Mouse (Mus musculus): ENCODE results near the gene Diras1. TPM values are rescaled to one million over a fixed set of nuclear protein-coding genes. Genes with fewer than 3 reads are reported as not detected.
"Not testable (repeated sequence)": the region's sequence is repeated elsewhere in the genome, so short reads cannot be mapped to it uniquely, and the experiment has no call there.

Gene Diras1
- polyA plus RNA-seq (2015; fragmentation: Nextera tagmentation; extraction: Ambion mirVana): 13.4 and 15.0 TPM in 2 replicates

GRCm38 (mm10) chr10:81025639-81026275, at the start of gene Diras1:
Gene Diras1, minus strand, starts transcription at chr10:81025662.
- 46% methylated on average over 12 of the region's 12 CpGs for WGBS
- Histone ChIP-seq H3K4me1 (peaks cover 14% of the 10 kb centered on the region), H3K27me3 (peaks cover 43% of the 10 kb centered on the region), H3K4me2 (peak within 1 kb of the TSS; percentile 75), H3K27ac (no peak within 1 kb of the TSS), H3K9me3 (replicated peaks) (no peaks in the 10 kb centered on the region), H3K36me3 (ENCODE audit: poor library complexity, severe bottlenecking) (peaks cover 13% of the 10 kb centered on the region), H3K4me3 (peak within 1 kb of the TSS; percentile 49), H3K9ac (peak within 1 kb of the TSS; percentile 75)
- ATAC-seq: no peak; the same call in 1 of the 2 replicates

- ATAC-seq: no peak
- Histone ChIP-seq H3K4me1 (peaks cover 29% of the 10 kb centered on the region), H3K4me2 (no peak overlapping the region), H3K27me3 (no peaks in the 10 kb centered on the region), H3K36me3 (ENCODE audit: poor library complexity, severe bottlenecking) (peaks cover 58% of the 10 kb centered on the region), H3K27ac (no peak overlapping the region), H3K9ac (no peak overlapping the region), H3K4me3 (no peak overlapping the region), H3K9me3 (replicated peaks) (no peaks in the 10 kb centered on the region)
- 65% methylated on average over 7 of the region's 7 CpGs for whole genome bisulfite sequencing
These were observed 48.0 kb upstream of the Diras1 start for GRCm38 (mm10) chr10:81073464-81073863.

GRCm38 (mm10) chr10:81072290-81072689, 46.8 kb upstream of the Diras1 start:
- Histone ChIP-seq H3K9ac (peak overlapping the region; percentile 1; the same call in 1 of the 2 replicates), H3K9me3 (replicated peaks) (no peaks in the 10 kb centered on the region), H3K27me3 (no peaks in the 10 kb centered on the region), H3K4me1 (peaks cover 29% of the 10 kb centered on the region), H3K36me3 (ENCODE audit: poor library complexity, severe bottlenecking) (peaks cover 47% of the 10 kb centered on the region), H3K27ac (no peak overlapping the region), H3K4me2 (no peak overlapping the region), H3K4me3 (no peak overlapping the region)
- ATAC-seq: no peak
- WGBS: 91% methylated on average over 8 of the region's 8 CpGs

DNA sequence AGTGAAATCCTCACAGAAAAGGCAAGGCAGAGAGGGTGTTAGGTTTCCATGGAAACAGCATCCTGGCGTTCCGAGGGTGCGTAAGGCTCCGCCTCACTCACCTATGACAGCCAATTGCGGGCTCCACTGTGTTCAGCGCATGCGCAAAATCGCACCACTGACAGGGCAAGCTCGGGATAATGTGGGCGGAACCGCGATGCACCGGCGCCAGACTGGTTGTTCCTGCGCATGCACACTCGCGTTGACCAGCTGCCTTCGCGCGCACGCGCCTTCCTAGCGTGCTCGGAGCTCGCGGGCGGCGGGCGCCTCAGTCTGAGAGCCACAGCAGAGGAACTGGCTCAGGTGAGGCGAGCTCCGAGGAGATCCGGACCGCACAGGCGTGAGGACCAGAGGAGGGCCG, 44.4 kb upstream of the Diras1 start, which contains the start of gene Thop1:
TSS of gene Thop1 (plus strand) at position 200 of the 400 bp plus-strand sequence.
- Histone ChIP-seq H3K27me3 (no peaks in the 10 kb centered on the region), H3K9me3 (replicated peaks) (no peaks in the 10 kb centered on the region), H3K27ac (peak within 1 kb of the TSS; percentile 55), H3K4me2 (peak within 1 kb of the TSS; percentile 78), H3K9ac (peak within 1 kb of the TSS; percentile 91), H3K4me3 (peak within 1 kb of the TSS; percentile 70), H3K4me1 (peaks cover 29% of the 10 kb centered on the region), H3K36me3 (ENCODE audit: poor library complexity, severe bottlenecking) (peaks cover 23% of the 10 kb centered on the region)
- under 1% methylated on average over 35 of the region's 35 CpGs for WGBS
- ATAC-seq: peak; percentile 97

- Histone ChIP-seq H3K4me1 (peaks cover 29% of the 10 kb centered on the region), H3K36me3 (ENCODE audit: poor library complexity, severe bottlenecking) (peaks cover 11% of the 10 kb centered on the region), H3K9me3 (replicated peaks) (no peaks in the 10 kb centered on the region), H3K4me2 (no peak overlapping the region), H3K9ac (0 out of 2 replicates have a peak overlapping the region, but pooled peaks have one; percentile 9), H3K4me3 (no peak overlapping the region), H3K27ac (no peak overlapping the region), H3K27me3 (no peaks in the 10 kb centered on the region)
- no peak for ATAC-seq
- 75% methylated on average over 5 of the region's 5 CpGs for WGBS
These were observed 43.2 kb upstream of the Diras1 start for GRCm38 (mm10) chr10:81068706-81069105.

GRCm38 (mm10) chr10:81064519-81064918, 39.1 kb upstream of the Diras1 start:
- not testable (repeated sequence) for ATAC-seq; H3K36me3 ChIP-seq (ENCODE audit: poor library complexity, severe bottlenecking); H3K27me3 ChIP-seq; H3K4me3 ChIP-seq; H3K4me1 ChIP-seq; H3K9me3 ChIP-seq (replicated peaks); H3K4me2 ChIP-seq; H3K27ac ChIP-seq
- H3K9ac ChIP-seq: 0 out of 2 replicates have a peak overlapping the region, but pooled peaks have one; percentile 26
- WGBS: 90% methylated on average over 8 of the region's 8 CpGs

DNA sequence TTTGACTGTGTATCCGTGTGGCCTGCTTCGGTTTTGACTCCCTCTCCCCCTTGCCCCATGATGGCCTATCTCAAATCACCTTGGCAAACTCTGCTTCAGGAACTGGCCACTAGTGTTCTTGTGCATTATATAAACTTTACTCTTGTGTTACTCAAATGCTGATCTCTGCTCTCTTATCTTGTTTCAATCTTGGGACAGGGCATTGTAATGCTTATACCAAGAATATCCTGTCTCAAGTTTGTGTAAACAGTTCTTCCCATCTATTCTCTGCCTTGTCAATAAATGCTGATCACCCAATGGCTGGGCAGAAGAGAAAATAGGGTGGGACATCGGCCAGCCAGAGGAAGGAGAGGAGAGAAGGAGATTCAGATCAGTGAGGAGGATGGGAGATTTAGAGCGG, 37.2 kb upstream of the Diras1 start:
- no peak overlapping the region for H3K9ac ChIP-seq

DNA sequence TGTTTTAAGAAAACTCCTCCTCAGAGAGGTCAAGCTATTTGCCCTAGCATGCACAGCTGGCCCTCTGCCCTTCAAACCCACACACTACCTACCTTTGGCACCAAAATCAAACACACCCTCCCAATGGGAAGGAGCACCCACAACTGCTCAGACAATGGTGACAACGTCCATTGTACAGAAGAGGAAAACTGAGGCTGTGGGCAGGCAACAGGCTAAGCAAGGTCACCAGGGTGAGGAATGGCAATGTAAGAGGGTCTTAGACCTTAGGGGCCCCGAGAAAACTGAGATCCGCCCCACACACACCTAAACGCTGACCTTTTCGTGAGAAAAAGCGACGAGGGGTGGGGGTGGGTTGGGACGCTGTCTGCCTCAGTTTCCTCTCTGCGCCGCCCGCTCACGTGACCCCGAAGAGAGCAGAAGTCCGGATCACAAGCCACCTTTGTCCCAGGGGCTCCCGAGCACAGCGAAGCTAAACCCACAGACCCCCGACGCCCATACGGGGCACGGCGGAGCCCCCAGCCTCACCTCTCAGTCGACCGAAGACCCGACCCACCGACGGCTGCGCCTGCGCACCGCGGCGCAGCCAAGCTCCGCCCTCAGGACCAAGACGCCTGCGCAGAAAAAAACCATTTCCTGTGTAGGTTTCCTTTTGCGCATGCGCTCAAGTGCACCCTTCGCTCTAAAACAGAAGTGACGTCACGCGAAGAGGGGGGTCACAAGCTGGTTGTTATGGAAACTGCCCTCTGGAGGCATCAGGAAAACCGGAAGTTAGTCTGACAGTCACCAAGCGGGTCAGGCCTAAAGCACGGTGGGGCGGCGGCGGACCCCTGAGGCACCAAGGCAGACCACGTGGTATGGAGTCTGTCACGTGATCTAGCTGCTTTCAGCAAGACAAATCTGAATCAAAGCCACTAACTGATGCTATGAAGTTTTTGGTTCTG, 34.4 kb upstream of the Diras1 start, which contains the start of gene Sgta:
TSS of gene Sgta (minus strand) at position 579 of the 941 bp plus-strand sequence.
- Histone ChIP-seq H3K4me1 (peaks cover 35% of the 10 kb centered on the region), H3K27me3 (no peaks in the 10 kb centered on the region), H3K9ac (peak within 1 kb of the TSS; percentile 87), H3K4me2 (peak within 1 kb of the TSS; percentile 93), H3K36me3 (ENCODE audit: poor library complexity, severe bottlenecking) (peaks cover 8% of the 10 kb centered on the region; the same call in 1 of the 2 replicates), H3K9me3 (replicated peaks) (no peaks in the 10 kb centered on the region), H3K27ac (peak within 1 kb of the TSS; percentile 54), H3K4me3 (peak within 1 kb of the TSS; percentile 81)
- peak; percentile 96 for ATAC-seq
- WGBS: under 1% methylated on average over 47 of the region's 48 CpGs

More for the DNA sequence above, 37.2 kb upstream of the Diras1 start:
- no peak for ATAC-seq
- Histone ChIP-seq H3K9me3 (replicated peaks) (no peaks in the 10 kb centered on the region), H3K36me3 (ENCODE audit: poor library complexity, severe bottlenecking) (no peaks in the 10 kb centered on the region), H3K4me2 (no peak overlapping the region), H3K4me3 (no peak overlapping the region), H3K27me3 (no peaks in the 10 kb centered on the region), H3K4me1 (peaks cover 20% of the 10 kb centered on the region), H3K27ac (no peak overlapping the region)
- 61% methylated on average over 4 of the region's 4 CpGs for WGBS

- WGBS: 90% methylated on average over 6 of the region's 6 CpGs
- peak overlapping the region; percentile 81 for H3K4me3 ChIP-seq
- no peak for ATAC-seq
- H3K27me3 ChIP-seq: no peaks in the 10 kb centered on the region
- peak overlapping the region; percentile 93 for H3K4me2 ChIP-seq
- H3K9me3 ChIP-seq (replicated peaks): no peaks in the 10 kb centered on the region
- H3K9ac ChIP-seq: peak overlapping the region; percentile 87
- peaks cover 35% of the 10 kb centered on the region for H3K4me1 ChIP-seq
- no peak overlapping the region for H3K27ac ChIP-seq
- H3K36me3 ChIP-seq (ENCODE audit: poor library complexity, severe bottlenecking): peaks cover 11% of the 10 kb centered on the region; the same call in 1 of the 2 replicates
These were observed 33.4 kb upstream of the Diras1 start for GRCm38 (mm10) chr10:81058896-81059295.

DNA sequence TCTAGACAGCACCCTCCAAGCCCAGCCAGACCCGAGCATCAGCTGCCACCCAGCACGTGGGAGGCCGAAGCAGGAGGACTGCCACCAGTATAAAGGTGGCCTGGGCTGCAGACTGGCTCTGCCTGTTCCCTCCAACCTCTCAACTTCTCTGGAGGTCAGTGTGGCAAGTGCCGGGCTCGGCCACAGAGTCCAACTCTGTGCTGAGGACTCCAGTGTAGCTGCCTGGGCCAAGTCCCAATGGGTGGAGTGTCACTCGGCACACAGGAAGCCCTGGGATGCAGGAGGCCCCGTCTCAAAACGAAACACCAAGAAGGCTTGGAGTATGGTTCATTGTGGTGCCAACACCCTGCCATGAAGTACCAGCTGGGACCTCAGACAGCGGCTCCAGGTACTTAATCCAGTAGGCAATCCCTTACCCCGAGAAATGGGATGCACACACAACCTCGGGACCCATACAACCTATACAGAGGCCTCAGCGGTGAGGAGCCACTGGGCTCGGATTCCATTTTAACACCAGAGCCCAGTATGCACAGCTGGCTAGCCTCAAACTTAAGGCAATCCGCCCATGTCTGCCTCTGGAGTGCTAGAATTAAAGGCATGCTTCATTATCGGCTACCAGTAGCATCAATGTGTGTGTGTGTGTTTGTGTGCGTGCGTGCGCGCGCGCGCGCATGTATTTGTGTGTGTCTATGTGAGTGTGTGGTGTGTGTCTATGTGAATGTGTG, 32.1 kb upstream of the Diras1 start:
- 93% methylated on average over 23 of the region's 23 CpGs for WGBS
- no peaks in the 10 kb centered on the region for H3K27me3 ChIP-seq
- H3K4me2 ChIP-seq: no peak overlapping the region
- 0 out of 2 replicates have a peak overlapping the region, but pooled peaks have one; percentile 2 for H3K4me3 ChIP-seq
- H3K4me1 ChIP-seq: peaks cover 35% of the 10 kb centered on the region
- no peaks in the 10 kb centered on the region for H3K9me3 ChIP-seq (replicated peaks)
- ATAC-seq: no peak
- peak overlapping the region; percentile 30; the same call in 1 of the 2 replicates for H3K9ac ChIP-seq
- H3K27ac ChIP-seq: no peak overlapping the region
- H3K36me3 ChIP-seq (ENCODE audit: poor library complexity, severe bottlenecking): peaks cover 13% of the 10 kb centered on the region

GRCm38 (mm10) chr10:81055802-81056340, 30.4 kb upstream of the Diras1 start:
- not testable (repeated sequence) for H3K4me3 ChIP-seq; ATAC-seq; H3K4me2 ChIP-seq; H3K27ac ChIP-seq; H3K9me3 ChIP-seq (replicated peaks); H3K27me3 ChIP-seq; H3K9ac ChIP-seq
- peaks cover 30% of the 10 kb centered on the region for H3K36me3 ChIP-seq (ENCODE audit: poor library complexity, severe bottlenecking)
- WGBS: 88% methylated on average over 11 of the region's 11 CpGs
- H3K4me1 ChIP-seq: peaks cover 35% of the 10 kb centered on the region
